17 mouse cellular contexts compared by ENCODE assay signal in genomic region chr2:7249002-7249401, GRCm38 (mm10).
"Had no signal": no experiment of that assay in that cellular context is flagged by ENCODE, and none has a peak within 500 bp of the region (broad histone marks: within the 10 kb centered on the region; RNA-seq: fewer than 3 reads in every experiment).

No protein-coding gene starts in this region.

- H3K9me3 ChIP-seq: liver, embryonic 13.5 days; megakaryocyte, embryonic 14.5 days; midbrain, embryonic 10.5 days; midbrain, embryonic 13.5 days; neural tube, embryonic 13.5 days; stomach, embryonic 15.5 days had no signal

- DNase-seq: kidney, adult 2 months; kidney, postnatal 25 days; liver, embryonic 13.5 days; retina, postnatal 1 day; right cerebral cortex, postnatal 25 days; spleen, adult 18-20 months; thymus, postnatal 25 days had no signal

- ATAC-seq: inflammation-experienced regulatory T-cells, adult 6 months; intestine, postnatal 0 days; midbrain, embryonic 13.5 days; midbrain, embryonic 16.5 days had no signal

- H3K4me3 ChIP-seq: liver, embryonic 13.5 days; midbrain, embryonic 10.5 days; midbrain, embryonic 13.5 days; myocyte; neural tube, embryonic 13.5 days; stomach, embryonic 15.5 days had no signal

- H3K27me3 ChIP-seq: liver, embryonic 13.5 days; megakaryocyte, embryonic 14.5 days; midbrain, embryonic 13.5 days; neural tube, embryonic 13.5 days; stomach, embryonic 15.5 days had no signal

- H3K27ac ChIP-seq: kidney, postnatal 0 days; liver, embryonic 13.5 days; midbrain, embryonic 10.5 days; midbrain, embryonic 13.5 days; neural tube, embryonic 13.5 days; stomach, embryonic 15.5 days had no signal

- H3K36me3 ChIP-seq: liver, embryonic 13.5 days; midbrain, embryonic 10.5 days; midbrain, embryonic 13.5 days; neural tube, embryonic 13.5 days; stomach, embryonic 15.5 days had no signal

- H3K9ac ChIP-seq: liver, embryonic 13.5 days; midbrain, embryonic 13.5 days; neural tube, embryonic 13.5 days; stomach, embryonic 15.5 days had no signal

- H3K4me1 ChIP-seq: liver, embryonic 13.5 days; megakaryocyte, embryonic 14.5 days; midbrain, embryonic 10.5 days; midbrain, embryonic 13.5 days; stomach, embryonic 15.5 days had no signal

- H3K4me2 ChIP-seq: liver, embryonic 13.5 days; midbrain, embryonic 13.5 days; neural tube, embryonic 13.5 days; stomach, embryonic 15.5 days had no signal
